In genomic region chr4:118037406-118037805, GRCm38 (mm10) we compare ENCODE assay signal across 13 mouse cellular contexts.
DNase-seq lines count a peak whose midpoint lies in the region; ATAC-seq and TF ChIP-seq lines count a peak whose summit lies in the region.
"Had no signal": no experiment of that assay in that cellular context is flagged by ENCODE, and none has a peak within 500 bp of the region (broad histone marks: within the 10 kb centered on the region; RNA-seq: fewer than 3 reads in every experiment).

No protein-coding gene starts in this region.

- no peaks in the 10 kb centered on the region for H3K36me3 ChIP-seq in lung, embryonic 15.5 days
- no peaks in the 10 kb centered on the region for H3K36me3 ChIP-seq in hindbrain, embryonic 12.5 days
- H3K36me3 ChIP-seq in limb, embryonic 13.5 days = no peaks in the 10 kb centered on the region
- H3K36me3 ChIP-seq in stomach, postnatal 0 days (ENCODE audit: control insufficient read depth, insufficient read depth, low read length) = no peaks in the 10 kb centered on the region

- H3K4me2 ChIP-seq in lung, embryonic 15.5 days = no peak overlapping the region
- no peak overlapping the region for H3K4me2 ChIP-seq in hindbrain, embryonic 12.5 days (replicated peaks)
- H3K4me2 ChIP-seq in limb, embryonic 13.5 days (replicated peaks) = no peak overlapping the region
- H3K4me2 ChIP-seq in stomach, postnatal 0 days (replicated peaks; ENCODE audit: low read depth) = no peak overlapping the region
- H3K4me2 ChIP-seq: heart, embryonic 12.5 days had no signal

- DNase-seq in lung, postnatal 10 days = no peak
- DNase-seq in stomach, postnatal 0 days (ENCODE audit: low spot score) = no peak
- DNase-seq in cerebellum, adult 9-10 months = no peak
- no peak for DNase-seq in ovary, postnatal 10 days (ENCODE audit: low spot score)
- DNase-seq: kidney, adult 8-10 months; right cerebral cortex, adult 18-20 months had no signal

- H3K4me1 ChIP-seq in lung, embryonic 15.5 days = peaks cover 15% of the 10 kb centered on the region
- H3K4me1 ChIP-seq in hindbrain, embryonic 12.5 days = peaks cover 21% of the 10 kb centered on the region
- peaks cover 37% of the 10 kb centered on the region for H3K4me1 ChIP-seq in limb, embryonic 13.5 days
- H3K4me1 ChIP-seq in stomach, postnatal 0 days (replicated peaks; ENCODE audit: control insufficient read depth, insufficient read depth) = no peaks in the 10 kb centered on the region

- TF ChIP-seq CTCF in stomach, postnatal 0 days (IDR thresholded peaks at IDR 0.05; ENCODE audit: low read depth) = no peak

- no peaks in the 10 kb centered on the region for H3K9me3 ChIP-seq in lung, embryonic 15.5 days
- H3K9me3 ChIP-seq in hindbrain, embryonic 12.5 days (replicated peaks) = no peaks in the 10 kb centered on the region
- H3K9me3 ChIP-seq in limb, embryonic 13.5 days = no peaks in the 10 kb centered on the region
- no peaks in the 10 kb centered on the region for H3K9me3 ChIP-seq in stomach, postnatal 0 days (ENCODE audit: control insufficient read depth, low read length)
- H3K9me3 ChIP-seq: G1E; heart, embryonic 12.5 days had no signal

- ATAC-seq in lung, embryonic 15.5 days (ENCODE audit: borderline replicate concordance, extremely low read depth, low FRiP score, low TSS enrichment) = peak; percentile 75
- ATAC-seq in hindbrain, embryonic 12.5 days (ENCODE audit: low FRiP score) = no peak
- ATAC-seq in limb, embryonic 13.5 days (ENCODE audit: low FRiP score, low read depth) = no peak
- peak; percentile 47; the same call in 1 of the 2 replicates for ATAC-seq in stomach, postnatal 0 days (ENCODE audit: low FRiP score, low TSS enrichment)

- WGBS in lung, embryonic 15.5 days = 33% methylated on average over 5 of the region's 5 CpGs
- 35% methylated on average over 5 of the region's 5 CpGs for WGBS in hindbrain, embryonic 12.5 days
- 41% methylated on average over 5 of the region's 5 CpGs for WGBS in limb, embryonic 13.5 days
- 27% methylated on average over 5 of the region's 5 CpGs for WGBS in stomach, postnatal 0 days

- no peak overlapping the region for H3K9ac ChIP-seq in lung, embryonic 15.5 days
- no peak overlapping the region for H3K9ac ChIP-seq in hindbrain, embryonic 12.5 days
- H3K9ac ChIP-seq in limb, embryonic 13.5 days = 0 out of 2 replicates have a peak overlapping the region, but pooled peaks have one; percentile 8
- H3K9ac ChIP-seq in stomach, postnatal 0 days (ENCODE audit: low read length) = no peak overlapping the region
- H3K9ac ChIP-seq: heart, embryonic 12.5 days had no signal

- no peak for TF ChIP-seq EP300 in stomach, postnatal 0 days (optimal IDR thresholded peaks at IDR 0.05)

- H3K27ac ChIP-seq in lung, embryonic 15.5 days = peak overlapping the region; percentile 74
- H3K27ac ChIP-seq in hindbrain, embryonic 12.5 days = peak overlapping the region; percentile 36; the same call in 1 of the 2 replicates
- H3K27ac ChIP-seq in limb, embryonic 13.5 days = peak overlapping the region; percentile 48; the same call in 1 of the 2 replicates
- no peak overlapping the region for H3K27ac ChIP-seq in stomach, postnatal 0 days (replicated peaks)
- H3K27ac ChIP-seq: left cerebral cortex, adult 2 months had no signal

- no peaks in the 10 kb centered on the region for H3K27me3 ChIP-seq in lung, embryonic 15.5 days
- no peaks in the 10 kb centered on the region for H3K27me3 ChIP-seq in hindbrain, embryonic 12.5 days
- no peaks in the 10 kb centered on the region for H3K27me3 ChIP-seq in limb, embryonic 13.5 days
- no peaks in the 10 kb centered on the region for H3K27me3 ChIP-seq in stomach, postnatal 0 days (ENCODE audit: control insufficient read depth, insufficient read depth, low read length)
- H3K27me3 ChIP-seq: heart, embryonic 12.5 days had no signal

- no peak overlapping the region for H3K4me3 ChIP-seq in lung, embryonic 15.5 days
- H3K4me3 ChIP-seq in hindbrain, embryonic 12.5 days = no peak overlapping the region
- H3K4me3 ChIP-seq in limb, embryonic 13.5 days = no peak overlapping the region
- no peak overlapping the region for H3K4me3 ChIP-seq in stomach, postnatal 0 days (ENCODE audit: low read depth, low read length)
- H3K4me3 ChIP-seq: heart, embryonic 12.5 days; left cerebral cortex, adult 2 months; myocyte had no signal

Comparison
In these comparisons a context has a peak if more than half of its experiments do, and no peak if none do; other contexts are left out.
1. ATAC-seq: peak in lung, embryonic 15.5 days (single experiment) and stomach, postnatal 0 days (single experiment); none in hindbrain, embryonic 12.5 days (single experiment) and limb, embryonic 13.5 days (single experiment).